ENCODE assay signal across 23 mouse cellular contexts in genomic region chr13:120277837-120278236, GRCm38 (mm10). TPM values are rescaled to one million over a fixed set of nuclear protein-coding genes. Genes with fewer than 3 reads are reported as not detected.
"Had no signal": no experiment of that assay in that cellular context is flagged by ENCODE, and none has a peak within 500 bp of the region (broad histone marks: within the 10 kb centered on the region; RNA-seq: fewer than 3 reads in every experiment).

No protein-coding gene starts in this region.

RNA-seq across cellular contexts. Expression of gene AF067061, which starts 14.9 kb away (rescaled TPM):
- total RNA-seq: layer of hippocampus, adult 8-10 months; layer of hippocampus, postnatal 10 days; layer of hippocampus, postnatal 36 days; left cerebral cortex, adult 2 months; left cerebral cortex, postnatal 10 days; left cerebral cortex, postnatal 36 days; midbrain, postnatal 0 days had no signal
- polyA plus RNA-seq: intestine, embryonic 16.5 days; kidney, embryonic 14.5 days; kidney, postnatal 0 days; large intestine, adult 2 months; limb, embryonic 11.5 days; limb, embryonic 14.5 days; liver, embryonic 11.5 days; liver, embryonic 15.5 days; lung, adult 2 months; lung, embryonic 16.5 days; midbrain, embryonic 11.5 days; midbrain, embryonic 14.5 days; midbrain, postnatal 0 days; neural tube, embryonic 12.5 days; neural tube, embryonic 15.5 days; stomach, embryonic 15.5 days; thymus, postnatal 0 days had no signal

RNA-seq across cellular contexts. Expression of gene BC147527, which starts 22.4 kb away (rescaled TPM):
- total RNA-seq: layer of hippocampus, postnatal 10 days; layer of hippocampus, postnatal 36 days; left cerebral cortex, adult 2 months; left cerebral cortex, postnatal 10 days; left cerebral cortex, postnatal 36 days; midbrain, postnatal 0 days had no signal
- polyA plus RNA-seq: midbrain, embryonic 11.5 days; midbrain, postnatal 0 days had no signal

RNA-seq across cellular contexts. Expression of gene Tcstv3, which starts 38.8 kb away (rescaled TPM):
- total RNA-seq: layer of hippocampus, adult 8-10 months; layer of hippocampus, postnatal 10 days; layer of hippocampus, postnatal 36 days; left cerebral cortex, adult 2 months; left cerebral cortex, postnatal 10 days; left cerebral cortex, postnatal 36 days; midbrain, postnatal 0 days had no signal
- polyA plus RNA-seq: intestine, embryonic 16.5 days; kidney, embryonic 14.5 days; kidney, postnatal 0 days; large intestine, adult 2 months; limb, embryonic 11.5 days; limb, embryonic 14.5 days; liver, embryonic 11.5 days; liver, embryonic 15.5 days; lung, adult 2 months; lung, embryonic 16.5 days; midbrain, embryonic 11.5 days; midbrain, embryonic 14.5 days; midbrain, postnatal 0 days; neural tube, embryonic 12.5 days; neural tube, embryonic 15.5 days; stomach, embryonic 15.5 days; thymus, postnatal 0 days had no signal

RNA-seq across cellular contexts. Expression of gene Gm21731, which starts 38.9 kb away (rescaled TPM):
- total RNA-seq: layer of hippocampus, adult 8-10 months; layer of hippocampus, postnatal 10 days; layer of hippocampus, postnatal 36 days; left cerebral cortex, adult 2 months; left cerebral cortex, postnatal 10 days; left cerebral cortex, postnatal 36 days; midbrain, postnatal 0 days had no signal
- polyA plus RNA-seq: intestine, embryonic 16.5 days; kidney, embryonic 14.5 days; kidney, postnatal 0 days; large intestine, adult 2 months; limb, embryonic 11.5 days; limb, embryonic 14.5 days; liver, embryonic 11.5 days; liver, embryonic 15.5 days; lung, adult 2 months; lung, embryonic 16.5 days; midbrain, embryonic 11.5 days; midbrain, embryonic 14.5 days; midbrain, postnatal 0 days; neural tube, embryonic 12.5 days; neural tube, embryonic 15.5 days; stomach, embryonic 15.5 days; thymus, postnatal 0 days had no signal
